Mouse (Mus musculus): Measurements from ENCODE around the gene Sel1l2. TPM values are rescaled to one million over a fixed set of nuclear protein-coding genes. Genes with fewer than 3 reads are reported as not detected.

Gene Sel1l2
- not detected in 2 replicates for polyA plus RNA-seq (2012; ENCODE audit: low replicate concordance)

GRCm38 (mm10) chr2:140389525-140389924 lies at the start of gene Sel1l2:
Sel1l2 (minus strand) TSS chr2:140389706.

DNA sequence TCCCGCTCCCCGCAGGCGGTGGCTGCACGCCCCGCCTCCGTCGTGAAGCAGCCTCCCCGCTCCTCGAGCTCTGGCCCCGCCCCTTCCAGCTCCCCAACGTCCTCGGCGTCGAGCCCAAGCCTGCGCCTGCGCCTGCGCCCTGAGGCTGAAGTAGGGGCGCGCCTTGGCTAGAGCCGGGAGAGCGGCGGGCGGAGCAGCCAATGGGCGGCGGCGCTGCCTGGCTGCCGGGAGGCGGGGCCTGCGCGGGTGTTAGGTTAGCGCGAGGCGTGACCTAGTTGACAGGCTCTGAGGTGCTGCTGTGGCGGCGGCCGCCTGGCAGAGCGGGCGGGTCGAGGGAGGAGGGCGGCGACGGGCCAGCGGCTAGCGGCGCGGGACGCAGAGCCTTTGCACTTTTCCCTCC lies 5.7 kb upstream of the Sel1l2 start, which contains the start of gene Macrod2:
TSS of gene Macrod2 (plus strand) at position 131 of the 400 bp plus-strand sequence.

Other genes starting within 250 kb of the Sel1l2 start
- not detected in 2 replicates for gene Gm17374, start 237.7 kb downstream of the Sel1l2 start, polyA plus RNA-seq (2012; ENCODE audit: low replicate concordance)
- 0.65 and 0.85 TPM in 2 replicates for gene Esf1, start 219.1 kb downstream of the Sel1l2 start, polyA plus RNA-seq (2012; ENCODE audit: low replicate concordance)
- gene Ndufaf5, start 219.1 kb downstream of the Sel1l2 start, polyA plus RNA-seq (2012; ENCODE audit: low replicate concordance), result 7.2 and 12.3 TPM in 2 replicates
- 15.1 and 23.4 TPM in 2 replicates for gene Macrod2, start 5.6 kb upstream of the Sel1l2 start, polyA plus RNA-seq (2012; ENCODE audit: low replicate concordance)